Mouse (Mus musculus) adrenal gland, adult 18-20 months (tissue): Measurements from ENCODE around the gene Lpo. TPM values are rescaled to one million over a fixed set of nuclear protein-coding genes. Genes with fewer than 3 reads are reported as not detected.

ENCODE experiments used
- DNase-seq, 2 experiments: peaks; one replicate each; pipeline ENCODE4 v3.0.0; 2021 to 2022; ENCODE audit warnings: low spot score in 2 of 2
- total RNA-seq, 2 experiments: library from RNA; stranded (reverse); gene quantifications; 1 replicate in 1 of 2; 2 replicates in 1 of 2; pipeline ENCODE4 v1.2.3; 2021

Lpo gene
- total RNA-seq, 2 experiments from 2014 or later = not detected

GRCm38 (mm10) chr11:87807433-87807832 lies 20.7 kb downstream of the Lpo start:
- no peak for DNase-seq

GRCm38 (mm10) chr11:87805448-87805847 lies 22.6 kb downstream of the Lpo start:
- peak in 1 of 2 experiments; percentile 38 for DNase-seq

- no peak for DNase-seq
These were observed 25.5 kb downstream of the Lpo start for GRCm38 (mm10) chr11:87802621-87803020.

DNA sequence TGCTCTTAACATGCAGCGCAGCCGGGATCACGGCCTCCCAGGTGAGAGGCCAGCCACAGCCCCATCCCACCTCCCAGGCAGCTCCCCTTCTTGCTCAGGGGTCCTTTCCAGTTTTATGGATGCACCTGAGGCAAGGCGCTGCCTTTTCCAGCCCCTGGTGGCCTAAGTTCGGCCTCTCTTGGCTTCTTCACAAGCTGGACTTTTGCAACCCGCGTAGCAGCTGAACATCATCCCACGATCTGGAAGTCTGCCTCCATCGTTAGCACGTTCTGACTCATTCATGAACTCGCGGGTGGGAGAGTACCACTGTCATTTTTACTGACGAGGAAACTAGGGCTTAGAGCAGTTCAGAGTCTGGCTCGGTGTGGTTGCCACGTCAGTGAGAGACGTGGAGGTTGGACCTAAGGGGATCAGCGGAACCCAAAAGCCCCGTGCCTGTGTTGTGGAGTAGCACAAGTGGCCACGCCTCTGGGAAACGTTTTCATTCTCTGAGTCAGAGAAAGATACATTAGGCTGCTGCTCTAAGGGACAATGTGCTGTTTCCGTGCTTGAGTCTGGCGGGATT lies 26.3 kb downstream of the Lpo start:
- DNase-seq = no peak

DNA sequence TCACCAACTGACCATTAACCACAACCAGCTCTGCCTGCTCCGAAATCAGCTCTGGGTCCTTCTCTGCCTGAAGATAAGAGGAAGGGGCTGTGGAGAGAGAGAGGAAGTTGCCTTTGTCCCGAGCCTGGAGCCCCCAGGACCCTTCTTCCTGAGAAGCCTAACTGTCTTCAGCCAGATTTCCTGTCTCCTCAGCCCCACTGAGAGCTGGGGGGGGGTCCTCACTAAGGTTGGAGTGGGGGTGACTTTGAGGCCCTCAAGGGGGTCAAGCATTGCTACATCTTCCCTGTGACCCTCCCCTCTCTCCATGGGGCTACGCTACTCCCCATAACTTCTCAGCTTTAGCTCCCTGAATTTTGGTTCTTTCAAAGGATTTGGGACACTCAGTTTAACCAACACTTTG lies 34.6 kb downstream of the Lpo start, which contains the start of gene Mpo:
TSS of gene Mpo (plus strand) at position 122 of the 400 bp plus-strand sequence.
- DNase-seq = no peak

- no peak for DNase-seq
These were observed 38.0 kb downstream of the Lpo start for GRCm38 (mm10) chr11:87790088-87790487.

GRCm38 (mm10) chr11:87780130-87780529 lies 48.0 kb downstream of the Lpo start:
- DNase-seq = no peak

DNA sequence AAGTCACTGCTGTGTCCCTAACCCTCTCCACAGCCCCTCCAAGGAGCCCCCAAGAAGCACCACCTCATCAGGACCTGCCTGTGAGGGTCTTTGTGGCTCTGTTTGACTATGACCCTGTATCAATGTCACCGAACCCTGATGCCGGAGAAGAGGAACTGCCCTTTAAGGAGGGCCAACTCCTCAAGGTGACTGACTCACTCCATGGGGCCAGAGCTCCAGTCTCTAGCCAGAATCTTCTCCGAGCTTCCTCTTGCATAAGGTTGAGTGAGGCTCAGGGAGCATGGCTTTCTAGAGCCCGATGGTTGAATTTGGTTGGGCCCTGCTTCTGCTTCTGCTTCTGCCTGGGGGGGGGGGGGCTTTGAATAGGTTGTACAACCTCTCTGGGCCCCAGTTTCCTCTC lies 48.7 kb downstream of the Lpo start:
- DNase-seq = no peak

- DNase-seq = no peak
These were observed 49.2 kb downstream of the Lpo start for GRCm38 (mm10) chr11:87778915-87779314.

- peak; percentile 40 to 47 for DNase-seq
These were observed 49.9 kb downstream of the Lpo start for GRCm38 (mm10) chr11:87778100-87778765.

GRCm38 (mm10) chr11:87772354-87772753 lies 55.7 kb downstream of the Lpo start:
- no peak for DNase-seq

GRCm38 (mm10) chr11:87770989-87771388 lies 57.1 kb downstream of the Lpo start:
- peak; percentile 74 to 83 for DNase-seq

- DNase-seq = no peak
These were observed 59.3 kb downstream of the Lpo start for GRCm38 (mm10) chr11:87768745-87769144.

DNA sequence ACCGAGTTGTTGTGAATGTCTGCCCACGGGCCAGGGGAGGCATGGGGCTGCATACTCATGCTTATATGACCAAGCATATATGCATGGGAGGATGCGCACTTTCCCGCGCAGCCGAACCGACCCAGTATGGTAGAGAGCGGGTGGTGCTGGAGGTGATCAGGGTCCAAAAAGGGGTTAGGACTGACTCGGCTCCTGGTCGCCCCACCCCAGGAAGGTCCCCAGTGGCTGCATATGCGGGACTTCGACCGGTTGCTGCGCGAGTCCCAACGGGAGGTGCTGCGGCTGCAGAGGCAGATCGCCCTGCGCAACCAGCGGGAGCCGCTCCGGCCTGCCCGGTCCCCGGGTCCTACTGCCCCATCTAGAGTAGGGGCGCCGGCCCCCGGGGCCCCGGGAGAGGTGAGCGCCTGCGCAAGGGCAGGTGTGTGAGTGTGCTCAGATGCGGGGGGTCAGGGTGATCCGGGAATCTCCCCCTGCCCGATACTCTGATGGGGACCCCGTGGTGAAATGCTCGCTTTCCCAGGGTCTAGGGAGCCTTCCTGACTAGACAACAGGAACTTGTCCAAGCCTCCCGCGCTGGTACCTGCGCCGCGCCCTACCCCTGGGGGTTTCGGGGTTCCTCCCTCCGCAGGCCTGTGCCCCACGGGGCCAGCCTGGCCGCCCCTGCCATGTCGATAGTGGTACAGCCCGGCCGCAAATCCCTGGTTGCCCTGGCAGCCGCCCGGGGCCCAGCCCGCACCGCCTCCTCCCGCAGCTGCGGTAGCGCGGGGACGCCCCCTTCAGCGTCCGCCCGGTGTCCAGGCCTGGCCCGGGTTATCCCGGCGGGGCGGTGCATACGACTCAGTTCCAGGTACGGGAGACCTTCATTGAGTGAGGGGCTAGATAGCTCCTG lies 63.9 kb downstream of the Lpo start:
- peak; percentile 46 to 47 for DNase-seq

GRCm38 (mm10) chr11:87763511-87763987 lies 64.5 kb downstream of the Lpo start:
- DNase-seq = peak in 1 of 2 experiments; percentile 27

DNA sequence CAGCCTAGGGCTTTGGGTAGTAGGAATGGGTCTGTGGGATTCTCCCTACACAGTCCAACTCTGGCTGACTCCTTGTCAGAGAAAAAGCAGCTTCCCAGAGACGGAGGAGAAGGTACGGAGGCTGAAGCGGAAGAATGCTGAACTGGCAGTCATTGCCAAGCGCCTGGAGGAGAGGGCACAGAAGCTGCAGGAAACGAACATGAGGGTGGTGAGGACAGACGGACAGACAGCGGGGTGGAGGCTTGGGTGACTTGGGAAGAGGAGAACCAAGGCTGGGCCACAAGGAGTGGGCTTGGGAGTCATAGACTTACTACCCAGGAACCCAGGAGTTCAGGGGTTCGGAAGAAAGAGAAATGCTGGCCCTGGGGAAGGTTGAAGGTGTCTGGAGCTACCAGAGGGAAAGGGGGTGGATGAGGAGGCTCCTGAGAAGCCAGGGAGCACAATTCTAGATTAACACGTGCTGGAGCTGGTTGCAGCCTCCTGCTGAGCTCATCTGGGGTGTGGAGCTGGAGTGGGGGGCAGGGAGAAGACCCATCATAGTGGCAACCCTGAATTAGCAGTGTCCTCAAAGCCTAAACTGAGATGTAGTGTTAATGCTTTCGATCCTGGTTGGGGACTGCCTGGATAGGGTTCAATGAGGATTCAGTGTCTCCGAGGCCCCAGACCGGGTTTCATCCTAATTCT lies 65.2 kb downstream of the Lpo start:
- no peak for DNase-seq

GRCm38 (mm10) chr11:87761806-87762701 lies 66.0 kb downstream of the Lpo start:
- no peak for DNase-seq

GRCm38 (mm10) chr11:87761181-87761721 lies 66.8 kb downstream of the Lpo start:
- no peak for DNase-seq

GRCm38 (mm10) chr11:87760301-87761081 lies 67.6 kb downstream of the Lpo start, which contains the start of gene Tspoap1:
Gene Tspoap1 (plus strand): TSS chr11:87760541.
- no peak for DNase-seq
